Mouse (Mus musculus) yolk sac, embryonic 10.5 days (tissue): Measurements from ENCODE around the gene Bach2.

ENCODE experiments used
- DNase-seq: peaks from one replicate; pipeline ENCODE4 v3.0.0-alpha.2; 2017; ENCODE audit warnings: low spot score

Gene Bach2

DNA sequence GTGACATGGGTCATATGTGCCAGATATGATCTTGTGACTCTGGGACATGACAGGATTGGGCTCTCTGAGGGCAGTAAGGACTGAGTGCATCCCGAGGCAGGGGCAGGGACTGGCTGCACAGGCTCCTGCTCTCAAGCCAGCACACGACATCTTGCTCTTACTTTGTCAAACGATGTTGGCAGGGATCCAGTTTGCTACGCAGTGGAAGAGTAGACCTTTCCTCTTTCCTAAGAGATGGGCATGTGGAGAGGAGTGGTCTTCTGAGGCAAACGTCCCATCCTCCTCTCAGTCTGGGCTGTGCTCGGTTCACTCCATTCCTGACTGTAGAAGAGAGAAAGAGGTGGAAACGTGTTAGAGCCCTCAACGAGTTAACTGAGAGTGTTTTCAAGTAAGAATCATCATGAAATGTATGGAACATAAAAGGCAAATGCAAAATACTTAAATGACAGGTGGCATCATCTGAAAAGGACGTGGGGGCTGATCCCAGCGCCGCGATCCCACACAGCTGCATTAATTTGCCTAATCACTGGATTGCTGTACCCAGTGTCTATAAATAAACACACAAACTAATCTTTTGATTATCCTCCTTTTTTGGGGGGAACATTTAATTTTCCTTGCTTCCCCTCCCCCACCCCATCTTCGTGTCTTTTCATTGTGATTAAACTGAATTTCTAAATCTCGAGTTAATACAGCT is 150.7 kb downstream of the Bach2 start:
- no peak for DNase-seq

DNA sequence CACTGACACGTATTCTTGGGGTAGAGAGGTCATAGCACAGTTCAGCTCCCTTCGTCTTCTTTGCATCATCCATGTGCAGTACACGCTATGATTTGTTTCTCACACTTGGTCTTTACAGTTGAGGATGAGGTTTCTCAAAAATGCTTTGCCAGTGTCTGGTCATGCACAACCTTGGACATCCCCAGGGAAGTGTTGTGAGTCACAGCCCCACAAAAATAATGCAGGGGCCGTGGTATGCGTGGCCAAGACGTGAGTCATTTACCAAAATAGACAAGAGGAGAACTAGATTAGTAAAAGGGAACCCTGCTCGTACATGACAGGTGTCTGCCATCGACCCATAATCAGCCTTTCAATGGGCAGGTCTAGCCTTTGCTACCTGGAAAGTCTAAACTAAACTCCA is 152.7 kb downstream of the Bach2 start:
- DNase-seq = no peak

DNA sequence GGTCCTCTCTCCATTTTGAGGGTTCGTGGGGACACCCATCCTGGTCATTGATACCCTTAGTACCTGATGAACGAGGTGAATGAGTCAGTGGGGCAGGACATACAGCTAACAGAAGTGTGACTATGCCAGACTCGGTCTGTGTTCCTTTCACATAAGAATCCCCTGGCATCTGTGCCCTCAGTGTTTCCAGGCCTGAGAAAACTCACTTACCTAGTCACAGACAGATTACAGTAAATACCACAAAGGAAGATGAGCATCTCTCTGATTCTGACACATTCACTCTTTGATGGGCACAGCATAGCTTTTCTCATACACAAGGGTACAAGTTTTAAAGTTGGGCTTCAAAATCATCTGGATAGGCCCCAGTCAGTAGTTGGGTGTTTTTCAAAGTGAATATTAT is 154.6 kb downstream of the Bach2 start:
- no peak for DNase-seq

DNA sequence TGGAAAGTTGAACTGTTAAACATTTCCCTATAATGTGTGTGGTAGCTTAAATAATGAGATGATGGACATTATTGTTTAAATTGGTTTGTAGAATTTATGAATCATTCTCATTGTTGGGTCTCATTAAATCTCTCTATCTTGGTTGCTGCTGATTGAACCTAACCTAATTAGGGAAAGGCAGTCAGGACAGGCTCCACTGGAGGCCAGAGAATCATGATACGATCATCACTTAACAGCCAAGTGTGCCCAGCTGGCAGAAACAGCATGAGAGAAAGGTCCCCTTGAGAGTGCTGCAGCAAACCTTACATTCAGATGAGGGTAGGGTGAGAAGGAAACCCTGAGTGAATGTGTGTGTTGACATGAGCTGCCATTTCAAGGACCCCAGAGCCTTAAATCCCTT is 155.3 kb downstream of the Bach2 start:
- no peak for DNase-seq

DNA sequence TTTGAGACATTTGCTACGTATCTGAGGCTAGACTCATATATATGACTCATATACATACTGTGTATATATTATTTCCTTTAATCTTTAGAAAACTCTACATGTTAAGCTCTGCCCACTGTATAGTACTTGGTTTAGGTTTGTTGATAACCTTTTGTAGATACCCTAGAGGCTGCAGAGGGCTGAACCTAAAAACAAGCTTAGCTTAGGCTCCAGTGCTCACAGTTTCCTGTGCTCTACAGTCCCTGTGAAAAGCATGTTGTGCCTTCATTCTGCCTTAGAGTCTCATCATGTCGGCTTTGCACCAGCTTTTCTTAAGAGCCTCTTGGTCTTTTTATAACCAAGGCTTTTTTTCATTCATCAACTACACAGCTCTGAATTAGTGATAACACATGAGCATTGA is 156.2 kb downstream of the Bach2 start:
- no peak for DNase-seq

DNA sequence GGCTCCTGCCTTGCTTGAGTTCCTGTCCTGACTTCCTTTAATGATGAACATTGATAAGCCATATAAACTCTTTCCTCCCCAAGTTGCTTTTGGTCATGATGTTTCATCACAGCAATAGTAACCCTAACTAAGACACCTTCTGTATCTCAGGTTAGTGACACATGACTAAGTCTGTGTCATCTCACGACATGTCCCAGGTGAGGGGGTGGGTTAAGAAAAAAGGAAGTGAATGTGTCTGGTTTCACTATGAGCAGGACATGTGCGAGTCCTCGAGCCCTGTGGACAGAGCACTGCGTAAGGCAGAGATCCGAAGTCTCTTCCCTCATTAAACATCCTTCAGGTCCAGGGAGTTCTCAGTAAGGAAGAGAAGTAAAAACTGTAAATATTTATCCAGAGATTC is 162.9 kb downstream of the Bach2 start:
- DNase-seq = no peak

DNA sequence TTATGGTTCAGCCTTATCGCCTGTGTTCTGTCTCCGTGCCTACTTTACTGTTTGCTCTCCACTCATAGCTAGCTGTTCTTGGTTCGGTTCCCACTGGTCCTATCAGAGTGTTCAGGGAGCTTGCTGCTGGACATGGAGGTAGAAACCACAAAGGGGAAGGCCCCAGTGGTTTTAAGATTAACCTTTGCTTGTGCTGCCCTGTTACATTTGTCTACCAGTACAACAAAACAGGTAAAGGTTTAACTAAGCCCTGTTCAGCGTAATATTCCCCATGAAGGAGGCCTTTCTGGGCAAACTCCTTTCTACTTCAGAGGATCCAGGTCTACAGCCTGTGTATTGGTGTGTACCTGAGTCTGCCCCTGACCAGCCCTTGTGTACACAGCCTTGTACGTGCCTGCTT is 164.9 kb downstream of the Bach2 start:
- DNase-seq = no peak

DNA sequence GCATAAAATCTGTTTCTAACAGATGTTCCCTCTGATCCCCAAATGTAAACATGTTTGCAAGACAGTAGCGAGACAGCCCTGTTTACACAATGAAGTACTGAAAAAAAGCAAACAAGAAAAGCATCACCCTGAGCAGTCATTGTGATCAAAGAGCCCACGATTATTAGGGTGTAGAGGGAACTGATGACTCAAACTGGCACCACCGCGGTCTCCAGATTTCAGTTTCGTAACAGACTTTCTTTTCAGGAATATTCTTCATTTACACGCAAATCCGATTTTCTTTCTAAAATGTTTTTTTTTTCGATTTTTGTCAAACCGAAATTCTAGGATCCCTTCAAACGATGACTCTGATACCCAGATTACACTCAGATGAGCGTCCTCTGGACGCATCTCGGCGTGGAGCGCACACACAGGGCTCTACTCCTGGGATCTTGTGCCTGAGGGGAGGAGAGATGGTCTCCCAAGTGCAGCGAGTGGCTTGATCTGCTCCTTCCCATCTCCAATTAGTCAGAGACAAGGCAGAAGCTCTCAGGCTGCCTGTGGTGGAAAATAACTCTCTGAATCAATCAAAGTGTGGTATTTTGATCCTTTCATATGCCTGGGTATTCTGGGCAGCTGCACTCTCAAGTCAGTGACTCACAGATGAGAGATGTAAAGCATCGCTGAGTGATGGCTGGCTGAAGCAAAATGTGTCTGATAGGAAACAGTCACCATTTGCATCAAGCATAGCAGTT is 166.7 kb downstream of the Bach2 start:
- DNase-seq = no peak

DNA sequence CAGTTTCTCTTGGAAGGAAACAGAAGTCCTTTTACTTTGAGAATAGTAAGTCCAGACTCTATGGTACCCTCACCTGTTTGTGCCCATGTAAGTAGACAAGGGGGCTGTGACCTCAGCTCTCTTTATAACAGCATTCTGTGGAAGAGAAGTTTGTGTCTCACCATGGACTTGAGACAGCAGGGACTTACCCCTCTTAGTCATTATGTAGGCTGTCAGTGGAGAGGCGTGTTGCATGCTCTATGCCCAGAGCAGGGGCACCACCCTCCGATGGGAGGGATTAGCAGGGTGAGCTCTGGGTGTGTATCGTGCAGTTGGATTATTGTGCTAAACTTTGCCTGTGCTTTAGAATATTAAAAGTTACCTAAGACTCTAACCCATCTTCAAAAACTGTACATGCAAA is 167.4 kb downstream of the Bach2 start:
- DNase-seq = no peak

DNA sequence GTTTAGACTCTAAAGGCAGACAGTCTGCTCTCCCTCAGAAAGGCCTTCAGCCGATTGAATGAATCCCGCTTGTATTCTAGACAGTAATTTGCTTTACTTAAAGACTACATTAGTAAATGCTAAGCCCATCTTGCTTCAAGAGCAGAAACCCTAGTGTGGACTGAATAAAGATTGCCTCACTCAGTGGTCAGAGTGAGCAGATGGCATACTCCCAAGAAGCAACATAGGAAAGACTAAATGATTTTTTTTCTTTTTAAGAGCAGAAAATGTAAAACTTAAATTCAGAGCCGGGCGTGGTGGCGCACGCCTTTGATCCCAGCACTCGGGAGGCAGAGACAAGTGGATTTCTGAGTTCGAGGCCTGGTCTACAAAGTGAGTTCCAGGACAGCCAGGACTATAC is 169.9 kb downstream of the Bach2 start:
- DNase-seq = no peak

DNA sequence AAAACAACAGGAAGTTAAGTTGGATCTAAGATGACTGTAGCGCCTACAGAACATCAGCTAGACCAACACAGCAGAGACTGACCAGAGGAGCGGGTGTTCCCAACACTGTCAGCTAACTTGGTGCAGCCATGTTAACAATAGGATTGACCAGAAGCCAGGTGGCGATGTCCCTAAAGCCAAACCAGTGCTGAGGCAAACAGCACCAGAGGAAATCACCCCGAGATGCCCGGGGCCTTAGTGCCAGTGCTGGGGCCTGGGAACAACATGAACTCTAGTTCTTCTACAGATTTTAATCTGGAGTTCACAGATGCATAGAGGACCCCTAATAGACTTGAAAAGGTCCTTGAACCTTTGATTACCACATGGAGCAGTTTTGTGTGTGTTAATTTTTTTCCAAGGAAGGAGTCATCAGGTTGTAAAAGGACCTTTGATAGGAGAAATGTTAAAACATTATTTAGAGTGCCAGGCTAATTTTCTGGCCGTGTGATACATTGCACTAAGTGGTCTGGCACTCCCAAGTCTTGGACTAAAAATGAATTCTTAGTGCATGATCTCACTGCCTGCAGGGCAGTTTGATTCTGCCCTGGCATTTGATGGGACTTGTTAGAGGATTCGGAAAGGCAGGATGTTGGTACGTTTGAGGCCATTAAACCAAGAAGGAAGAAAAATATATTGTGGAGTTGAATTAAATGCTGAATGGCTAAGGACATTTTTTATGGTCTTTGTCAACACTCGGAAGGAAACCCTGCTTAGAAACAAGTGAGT is 170.7 kb downstream of the Bach2 start:
- DNase-seq = no peak

DNA sequence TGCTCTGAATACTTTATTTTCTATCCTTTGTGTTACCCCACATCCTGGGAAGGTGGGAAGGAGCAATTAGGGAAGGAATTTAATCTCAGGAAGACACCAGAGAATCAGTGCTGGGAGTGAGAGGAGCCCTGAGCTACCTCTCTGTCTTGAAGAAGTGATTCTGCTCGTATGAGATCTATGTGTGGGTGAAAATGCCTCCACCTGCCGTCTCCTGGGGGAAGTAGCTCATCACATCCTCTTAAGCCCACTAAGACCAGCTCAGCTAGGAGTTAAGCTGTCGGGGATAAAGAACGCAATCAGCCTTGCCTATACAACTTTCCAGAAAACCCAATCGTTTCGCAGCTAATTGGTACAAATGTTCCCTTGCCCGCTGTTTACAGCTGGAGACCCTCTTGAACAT is 174.5 kb downstream of the Bach2 start:
- no peak for DNase-seq

DNA sequence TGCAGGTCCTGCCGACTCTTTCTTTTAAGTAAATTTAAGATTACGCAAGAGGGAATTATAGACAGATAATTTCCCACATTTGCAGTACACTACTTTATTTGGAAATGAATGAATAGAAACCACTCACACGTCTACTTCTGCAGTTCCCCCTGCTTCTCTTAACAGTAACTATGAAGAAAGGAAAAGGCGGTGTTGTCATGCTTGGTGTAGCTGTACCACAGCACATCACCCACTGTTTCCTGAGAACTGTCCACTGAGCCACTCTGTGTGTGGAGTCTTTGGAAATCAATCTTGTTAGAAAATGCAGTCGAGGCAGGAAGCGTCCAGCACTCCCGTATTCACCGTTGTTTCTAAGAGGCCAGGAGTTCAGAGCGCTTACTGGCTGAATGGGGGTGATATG is 174.9 kb downstream of the Bach2 start:
- DNase-seq = no peak

DNA sequence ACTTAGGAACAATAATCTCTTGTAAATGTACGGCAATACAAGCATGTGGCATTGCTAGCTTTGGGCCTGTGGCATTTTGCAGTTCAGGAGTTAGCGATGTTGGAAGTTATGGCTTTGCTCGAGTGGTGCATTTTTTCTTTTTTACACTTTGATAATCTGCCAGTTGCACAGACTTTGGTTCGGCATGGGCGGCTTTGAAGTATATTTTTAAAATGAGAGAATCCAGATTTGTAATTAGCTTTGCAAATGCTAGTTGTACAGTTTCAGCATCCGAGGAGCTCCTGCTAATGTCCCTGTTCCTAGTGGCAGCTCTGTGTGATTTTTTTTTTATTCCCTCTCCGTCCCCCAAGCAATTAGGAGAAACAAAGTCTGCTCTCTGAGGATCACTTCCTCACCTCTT is 176.4 kb downstream of the Bach2 start:
- no peak for DNase-seq

DNA sequence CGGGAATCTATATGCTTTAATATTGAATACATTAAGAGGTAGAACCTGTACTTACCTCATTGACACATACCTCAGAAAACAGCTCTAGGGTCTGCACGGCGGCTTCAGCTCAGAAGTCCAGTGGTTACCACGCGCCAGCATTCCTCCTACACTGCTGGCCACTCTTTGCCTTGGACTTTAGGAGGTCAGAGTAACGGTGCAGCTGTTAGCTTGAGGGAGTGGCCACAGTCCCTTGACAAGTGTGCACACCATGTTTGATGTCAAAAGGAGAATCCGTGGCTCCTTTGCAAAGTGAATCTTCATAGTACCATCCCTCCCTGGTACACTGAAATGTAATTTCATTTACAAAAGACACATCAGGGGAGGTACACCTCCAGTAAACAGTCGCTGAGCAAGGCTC is 179.3 kb downstream of the Bach2 start:
- no peak for DNase-seq

DNA sequence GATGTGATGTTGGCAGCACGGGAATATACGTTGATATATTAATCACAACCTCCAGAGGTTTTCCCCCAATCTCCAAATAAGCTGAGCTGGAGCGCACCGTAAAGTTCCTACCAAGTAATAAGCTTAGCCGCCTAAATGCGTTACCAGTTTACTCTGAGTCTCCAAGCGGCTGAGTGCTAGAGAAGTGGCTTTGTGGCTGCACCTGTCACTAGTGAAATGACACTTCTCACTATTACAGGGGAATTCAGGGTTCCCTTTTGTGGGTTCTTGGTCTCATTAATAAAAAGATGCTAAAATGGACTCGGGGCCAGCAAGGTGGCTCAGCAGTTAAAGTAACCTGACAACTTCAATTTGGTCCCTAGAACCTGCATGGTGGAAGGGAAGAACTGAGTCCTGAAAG is 183.0 kb downstream of the Bach2 start:
- no peak for DNase-seq

DNA sequence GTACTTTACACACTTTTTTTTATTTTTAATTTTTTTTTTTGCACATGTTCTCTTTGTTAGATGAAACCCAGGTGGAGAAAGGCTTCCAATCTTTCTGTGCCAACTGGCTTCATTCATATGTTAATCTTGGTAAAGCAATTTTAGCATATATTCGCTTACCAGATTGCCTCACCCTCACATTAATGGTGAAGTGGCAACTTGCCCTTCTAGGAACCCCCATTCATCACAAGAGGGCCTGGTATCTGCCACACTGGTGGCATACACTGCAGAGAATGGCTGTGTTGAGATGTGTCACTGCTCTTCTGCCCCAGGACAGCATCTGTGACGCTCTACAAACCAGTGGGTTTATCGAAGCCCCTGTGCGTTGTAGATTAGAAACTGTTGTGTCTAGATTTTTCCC is 183.8 kb downstream of the Bach2 start:
- no peak for DNase-seq

DNA sequence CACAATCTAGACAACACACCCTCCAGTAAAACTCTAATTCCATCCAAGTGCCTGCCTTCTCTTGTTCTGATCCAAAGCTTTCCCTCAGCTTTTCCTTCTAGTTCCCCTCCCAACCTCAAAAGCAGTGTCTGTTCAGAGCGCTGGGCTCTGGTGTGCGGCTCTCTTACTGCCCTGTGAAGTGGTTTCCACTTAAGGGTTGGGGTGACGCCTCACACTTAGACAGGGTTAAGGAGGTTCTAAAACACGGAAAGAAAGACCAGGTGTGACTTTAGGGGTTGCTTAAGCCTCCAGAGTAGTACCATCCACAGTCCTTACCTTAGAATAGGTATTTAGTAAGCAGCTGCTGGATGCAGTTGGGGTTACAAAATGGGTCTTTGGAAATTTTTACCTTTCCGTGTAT is 185.1 kb downstream of the Bach2 start:
- DNase-seq = no peak

DNA sequence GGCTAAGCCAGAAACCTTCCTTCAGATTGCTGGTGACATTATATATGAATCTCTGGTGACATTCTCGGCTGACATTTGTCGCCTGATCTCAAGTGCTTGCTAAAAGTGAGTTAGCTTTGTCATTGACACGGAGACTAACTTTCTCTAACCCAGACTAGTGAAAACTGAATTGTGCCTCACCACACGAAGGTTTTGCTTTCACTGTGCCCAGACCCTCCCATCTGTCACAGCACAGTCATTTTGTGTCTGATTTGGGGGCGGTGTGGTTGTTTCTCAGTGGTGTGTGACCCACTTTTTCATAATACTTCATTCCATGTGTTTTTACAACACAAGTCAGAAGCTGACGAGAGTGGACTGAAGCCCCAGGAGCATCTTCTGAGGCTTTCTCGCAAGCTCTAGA is 185.8 kb downstream of the Bach2 start:
- no peak for DNase-seq

DNA sequence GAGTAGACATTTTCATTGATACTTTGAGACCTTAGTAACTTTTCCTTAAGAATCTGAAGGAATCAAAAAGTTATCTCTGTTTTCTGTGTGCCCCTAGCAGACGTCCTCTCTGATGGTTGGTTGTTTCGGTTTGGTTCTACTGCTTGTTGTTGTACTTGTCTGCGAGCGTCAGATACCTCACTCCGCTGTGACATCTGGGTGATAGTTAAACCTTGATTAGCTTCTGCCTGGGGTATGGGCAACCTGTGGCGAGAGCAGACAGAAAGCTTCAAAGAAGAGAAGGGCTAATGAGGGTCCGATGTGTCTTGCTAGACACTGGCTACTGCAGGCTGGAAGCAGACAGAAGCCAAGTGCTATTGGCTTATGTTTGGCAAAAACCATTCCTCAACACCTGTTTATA is 186.5 kb downstream of the Bach2 start:
- DNase-seq = no peak

DNA sequence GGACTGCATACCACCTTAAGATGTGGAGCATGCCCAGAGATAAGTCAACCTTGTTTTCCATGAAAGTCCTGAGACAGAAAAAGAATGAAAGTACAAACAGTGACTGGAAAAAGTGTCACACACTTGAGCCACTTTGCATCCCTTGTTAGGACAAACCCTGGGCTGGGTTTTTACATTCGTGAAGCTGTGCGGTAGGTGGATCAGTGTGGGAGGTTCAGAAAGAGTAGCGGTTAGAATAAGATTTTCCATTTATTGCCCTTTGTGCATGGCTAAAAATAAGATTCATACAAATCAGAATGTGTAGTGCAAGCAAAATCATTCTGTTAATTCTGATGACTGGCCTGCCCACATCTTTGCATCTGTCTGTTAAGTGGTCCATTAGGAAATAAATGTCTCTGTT is 187.0 kb downstream of the Bach2 start:
- no peak for DNase-seq

DNA sequence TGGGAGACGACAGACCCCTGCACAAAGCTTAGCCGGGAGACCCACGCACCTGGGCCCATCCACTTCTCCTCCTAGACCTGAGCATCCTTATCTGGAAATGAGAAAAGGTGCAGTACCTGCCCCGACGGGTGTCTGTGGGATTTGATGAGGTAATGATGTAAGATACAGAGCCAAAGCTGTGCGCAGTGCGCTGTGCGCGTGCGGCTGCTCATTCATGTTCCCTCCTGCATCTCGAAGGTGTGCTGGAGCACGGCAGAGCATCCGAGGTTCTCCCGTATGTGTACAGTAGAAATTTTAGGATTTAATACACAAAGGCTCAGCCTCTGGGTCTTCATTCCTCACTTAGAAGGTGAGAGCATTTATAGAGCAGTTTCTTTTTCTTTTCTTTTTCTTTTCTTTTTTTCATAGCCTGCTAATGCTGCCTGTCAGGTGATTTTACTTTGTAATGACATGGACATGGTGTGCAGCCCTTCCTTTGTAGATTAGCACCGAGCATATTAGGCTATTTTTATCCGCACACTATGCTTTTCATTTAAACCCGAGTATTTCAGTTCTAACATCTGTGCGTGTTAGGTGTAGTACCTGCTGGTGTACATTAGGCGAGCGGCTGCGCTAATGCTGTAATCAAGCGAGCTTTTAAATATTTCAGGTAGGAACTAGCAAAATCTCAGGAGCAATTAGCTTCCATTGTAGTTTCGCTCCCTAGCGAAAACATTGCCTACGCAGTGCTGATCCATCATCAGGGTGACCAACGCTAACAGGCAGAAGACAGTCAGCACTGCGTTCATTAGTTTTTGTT is 188.4 kb downstream of the Bach2 start:
- no peak for DNase-seq

DNA sequence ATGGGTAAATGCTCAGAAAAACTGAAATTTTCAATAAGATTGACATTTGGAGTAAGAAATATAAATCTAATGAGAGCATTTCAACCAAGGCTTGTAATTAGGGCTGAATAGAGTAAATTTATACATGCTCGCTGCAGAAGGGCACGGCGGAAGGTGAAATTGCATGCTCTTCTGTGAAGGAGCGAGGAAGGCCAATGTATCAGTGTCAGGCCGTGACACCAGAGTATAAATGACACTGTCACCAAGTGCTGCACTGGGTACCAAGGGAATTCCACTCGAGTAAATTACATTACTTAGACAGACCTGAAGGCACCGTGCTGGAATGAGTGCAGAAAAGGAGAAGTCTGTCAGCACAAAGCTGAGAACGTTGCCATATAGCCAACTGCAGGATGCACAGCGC is 190.1 kb downstream of the Bach2 start:
- no peak for DNase-seq
